Mouse (Mus musculus) liver, postnatal 0 days (tissue): ENCODE data around the gene Gm17018. TPM values are rescaled to one million over a fixed set of nuclear protein-coding genes. Genes with fewer than 3 reads are reported as not detected.

Experiments used
- ATAC-seq: fragments of 200-750 bp; cut with Nextera tagmentation; 2 replicates; pipeline ENCODE4 v1.8.0; 2017; ENCODE audit warnings: mild to moderate bottlenecking, moderate library complexity
- DNase-seq: peaks from one replicate; pipeline ENCODE4 v3.0.0-alpha.2; 2016
- H3K27ac ChIP-seq: fragments of 300-500 bp; sonication (generic); 2 replicates; pipeline ENCODE4 v1.5.1; 2014; ENCODE audit warnings: antibody characterized with exemption, moderate library complexity, mild to moderate bottlenecking, low read depth
- H3K27me3 ChIP-seq: fragments of 300-500 bp; sonication (generic); 2 replicates; pipeline ENCODE4 v1.6.1; 2014; ENCODE audit warnings: low read length, control low read depth, mixed read lengths; ENCODE audit not compliant: insufficient read depth
- H3K36me3 ChIP-seq: fragments of 300-500 bp; sonication (generic); replicated peaks from 2 replicates; pipeline ENCODE4 v1.6.1; 2014; ENCODE audit warnings: mild to moderate bottlenecking, control low read depth, low read length, moderate library complexity, mixed read lengths; ENCODE audit not compliant: insufficient read depth
- H3K4me1 ChIP-seq: fragments of 300-500 bp; sonication (generic); 2 replicates; pipeline ENCODE4 v1.6.1; 2014; ENCODE audit warnings: antibody characterized with exemption, mild to moderate bottlenecking, control low read depth; ENCODE audit not compliant: insufficient read depth
- H3K4me2 ChIP-seq: fragments of 300-500 bp; sonication (generic); 2 replicates; pipeline ENCODE4 v1.6.1; 2014; ENCODE audit warnings: low read depth, mild to moderate bottlenecking, low read length, moderate library complexity, mixed read lengths
- H3K4me3 ChIP-seq: fragments of 300-500 bp; sonication (generic); 2 replicates; pipeline ENCODE4 v1.5.1; 2014; ENCODE audit warnings: low read depth, low read length
- H3K9ac ChIP-seq: fragments of 300-500 bp; sonication (generic); replicated peaks from 2 replicates; pipeline ENCODE4 v1.6.1; 2014; ENCODE audit warnings: mild to moderate bottlenecking, moderate library complexity
- H3K9me3 ChIP-seq: fragments of 300-500 bp; sonication (generic); 2 replicates; pipeline ENCODE4 v1.6.1; 2016; ENCODE audit warnings: mild to moderate bottlenecking, control low read depth, low read length, mixed read lengths
- CTCF ChIP-seq: sonication (generic); IDR thresholded peaks from 2 replicates; pipeline ENCODE4 v1.5.1; 2016; ENCODE audit warnings: antibody characterized with exemption, low read depth
- EP300 ChIP-seq: IDR thresholded peaks from 2 replicates; pipeline ENCODE4 v1.6.1; 2016; ENCODE audit warnings: antibody characterized with exemption, low read depth, mild to moderate bottlenecking
- WGBS: fragments of 180-500 bp; shearing (Covaris S2); extraction: QIAGEN DNeasy Blood & Tissue Kit; methylation state at CpG from one replicate; pipeline ENCODE4 v1.1.7; 2014; ENCODE audit not compliant: insufficient replicate concordance; 5-methylcytosine and 5-hydroxymethylcytosine counted together
- polyA plus RNA-seq: library from polyadenylated mRNA; unstranded; fragments of >200 nt; fragmentation: Nextera tagmentation; extraction: Ambion mirVana; gene quantifications from 2 replicates; pipeline ENCODE4 v1.2.1, GENCODE M21; 2015

Gene Gm17018
- polyA plus RNA-seq, 1 experiment from 2014 or later, result 13.1 TPM

DNA sequence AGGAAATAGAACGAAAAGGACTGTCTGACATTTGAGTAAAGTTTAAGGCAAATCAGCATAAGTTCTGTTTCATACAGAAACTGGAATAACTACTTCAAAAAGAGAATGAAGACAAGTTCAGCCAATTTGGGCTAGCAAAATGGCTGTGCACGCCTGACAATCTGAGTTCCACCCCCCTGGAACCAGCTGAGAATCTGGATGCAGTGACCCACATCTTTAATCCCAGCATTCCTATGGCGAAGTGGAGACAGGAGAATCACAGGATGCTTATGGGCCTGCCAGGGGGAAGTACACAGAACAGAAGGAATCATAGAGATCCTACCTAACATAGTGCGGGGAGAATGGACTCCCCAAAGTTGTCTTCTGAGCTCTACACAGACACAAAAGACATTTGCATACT is 36.7 kb downstream of the Gm17018 start:
- H3K9ac ChIP-seq, result no peak overlapping the region
- TF ChIP-seq EP300 (no peak), CTCF (no peak)
- ATAC-seq (no peak), DNase-seq (no peak)
- no peak overlapping the region for H3K4me2 ChIP-seq
- H3K27me3 ChIP-seq, result no peaks in the 10 kb centered on the region
- no peaks in the 10 kb centered on the region for H3K9me3 ChIP-seq
- no peaks in the 10 kb centered on the region; the same call in 1 of the 2 replicates for H3K4me1 ChIP-seq
- no peaks in the 10 kb centered on the region for H3K36me3 ChIP-seq
- 83% methylated on average over 4 of the region's 4 CpGs for WGBS
- H3K27ac ChIP-seq, result no peak overlapping the region
- no peak overlapping the region for H3K4me3 ChIP-seq

DNA sequence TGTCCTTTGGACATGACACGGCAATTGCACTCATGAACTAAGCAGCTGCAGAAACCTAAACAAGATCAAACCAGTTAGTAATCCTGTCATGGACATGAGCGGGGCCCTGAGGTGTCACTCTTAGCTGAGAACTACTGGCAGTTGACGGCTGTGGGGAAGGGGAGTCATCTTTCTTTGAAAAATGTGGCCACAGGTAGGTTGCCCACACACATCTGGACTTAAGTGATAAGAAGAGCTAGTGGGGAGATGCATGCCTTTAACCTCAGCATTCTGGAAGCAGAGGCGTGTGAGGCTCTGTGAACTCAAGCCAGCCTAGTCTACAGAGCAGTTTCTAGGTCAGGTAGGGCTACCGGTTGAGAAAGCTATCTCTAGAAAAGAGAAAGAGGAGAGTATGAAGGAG is 42.2 kb downstream of the Gm17018 start:
- H3K9me3 ChIP-seq, result no peaks in the 10 kb centered on the region
- no peaks in the 10 kb centered on the region for H3K27me3 ChIP-seq
- no peak overlapping the region for H3K4me2 ChIP-seq
- DNase-seq, result no peak
- H3K27ac ChIP-seq, result no peak overlapping the region
- TF ChIP-seq CTCF (no peak), EP300 (peak; percentile 75; the same call in 1 of the 2 replicates)
- no peak overlapping the region for H3K4me3 ChIP-seq
- H3K9ac ChIP-seq, result no peak overlapping the region
- H3K4me1 ChIP-seq, result no peaks in the 10 kb centered on the region
- no peaks in the 10 kb centered on the region for H3K36me3 ChIP-seq
- ATAC-seq, result peak; percentile 82
- 44% methylated on average over 5 of the region's 5 CpGs for whole genome bisulfite sequencing

DNA sequence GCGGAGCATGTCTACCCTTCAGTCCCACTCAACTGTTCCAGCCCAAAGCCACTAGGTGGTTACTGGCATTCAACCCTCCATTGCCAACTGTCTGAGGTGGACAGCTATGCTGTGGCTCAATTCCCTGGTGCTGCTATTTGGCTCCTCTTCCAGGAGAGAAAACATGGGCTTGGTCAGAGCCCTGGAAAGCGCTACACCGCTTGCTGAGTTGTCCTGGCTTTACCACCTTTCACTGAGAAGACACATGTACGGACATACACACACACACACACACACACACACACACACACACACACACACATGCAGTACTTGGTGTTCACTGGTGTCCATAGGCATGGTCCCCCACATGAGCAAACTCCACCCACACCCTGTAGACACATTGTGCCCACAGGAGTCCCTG is 46.3 kb downstream of the Gm17018 start:
- no peak for TF ChIP-seq EP300
- TF ChIP-seq CTCF, result no peak
- H3K36me3 ChIP-seq, result no peaks in the 10 kb centered on the region
- 91% methylated on average over 4 of the region's 4 CpGs for WGBS
- H3K27me3 ChIP-seq, result no peaks in the 10 kb centered on the region
- no peaks in the 10 kb centered on the region for H3K4me1 ChIP-seq
- no peak overlapping the region for H3K4me2 ChIP-seq
- DNase-seq (no peak), ATAC-seq (no peak)
- no peak overlapping the region for H3K27ac ChIP-seq
- no peak overlapping the region for H3K9ac ChIP-seq
- H3K4me3 ChIP-seq, result no peak overlapping the region
- H3K9me3 ChIP-seq, result no peaks in the 10 kb centered on the region

DNA sequence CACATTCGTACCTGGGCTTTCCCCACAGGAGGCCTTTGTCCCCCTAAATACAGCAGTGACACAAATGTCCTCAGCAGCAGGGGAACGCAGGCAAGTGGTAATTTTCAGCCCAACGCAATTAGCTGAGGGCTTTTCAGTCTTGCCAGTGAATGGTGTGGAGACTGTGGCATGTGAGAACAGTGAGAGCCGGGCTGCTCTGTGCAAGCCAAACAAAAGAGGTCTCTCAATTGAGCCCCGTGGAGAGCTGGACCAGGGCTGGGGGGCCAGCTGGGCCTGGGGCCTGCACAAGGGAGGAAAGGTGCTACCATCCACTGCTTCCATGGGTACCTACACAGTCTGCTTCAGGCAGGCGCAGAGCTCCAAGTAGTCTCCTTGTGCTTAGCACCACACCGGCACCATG is 47.1 kb downstream of the Gm17018 start:
- no peak for TF ChIP-seq CTCF
- TF ChIP-seq EP300, result no peak
- Histone ChIP-seq H3K27ac (no peak overlapping the region), H3K9ac (no peak overlapping the region), H3K4me2 (no peak overlapping the region), H3K9me3 (no peaks in the 10 kb centered on the region), H3K4me3 (no peak overlapping the region), H3K27me3 (no peaks in the 10 kb centered on the region), H3K4me1 (no peaks in the 10 kb centered on the region), H3K36me3 (no peaks in the 10 kb centered on the region)
- DNase-seq (no peak), ATAC-seq (no peak)
- WGBS, result 78% methylated on average over 7 of the region's 7 CpGs

DNA sequence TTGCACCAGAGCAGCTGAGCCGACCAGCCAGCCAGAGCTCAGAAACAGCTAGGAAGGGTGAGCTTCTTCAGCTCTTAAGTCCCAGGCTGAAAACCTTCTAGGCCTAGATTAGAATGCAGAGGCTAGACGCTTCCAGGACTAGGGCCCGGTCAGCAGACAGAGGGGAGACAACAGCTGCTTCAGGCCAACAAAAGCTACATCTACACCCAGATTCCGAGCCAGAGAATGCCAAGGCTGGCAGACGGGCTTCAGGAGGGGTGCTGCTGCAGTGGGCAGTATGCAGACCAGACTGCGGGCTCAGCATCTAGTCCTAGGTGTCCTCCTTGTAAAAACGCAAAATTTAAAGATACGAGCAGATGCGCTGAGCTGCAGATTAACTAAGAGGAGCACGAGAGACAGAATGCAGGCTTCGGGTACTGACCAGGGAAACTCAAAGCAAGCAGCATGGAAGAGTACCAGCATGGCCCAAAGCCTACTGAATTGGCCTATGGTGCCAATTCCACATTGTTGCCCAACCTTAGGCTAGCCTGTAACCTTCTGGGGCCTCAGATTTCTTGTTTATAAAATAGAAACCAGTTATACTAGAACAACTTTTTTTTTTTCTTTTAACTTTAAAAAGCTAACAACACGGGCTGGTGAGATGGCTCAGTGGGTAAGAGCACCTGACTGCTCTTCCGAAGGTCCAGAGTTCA is 48.4 kb downstream of the Gm17018 start:
- ATAC-seq (no peak), DNase-seq (no peak)
- H3K27me3 ChIP-seq, result no peaks in the 10 kb centered on the region
- no peaks in the 10 kb centered on the region for H3K4me1 ChIP-seq
- H3K9me3 ChIP-seq, result no peaks in the 10 kb centered on the region
- no peak overlapping the region for H3K4me2 ChIP-seq
- TF ChIP-seq EP300 (no peak), CTCF (no peak)
- no peaks in the 10 kb centered on the region for H3K36me3 ChIP-seq
- no peak overlapping the region for H3K27ac ChIP-seq
- 87% methylated on average over 13 of the region's 13 CpGs for WGBS
- no peak overlapping the region for H3K9ac ChIP-seq
- no peak overlapping the region for H3K4me3 ChIP-seq

DNA sequence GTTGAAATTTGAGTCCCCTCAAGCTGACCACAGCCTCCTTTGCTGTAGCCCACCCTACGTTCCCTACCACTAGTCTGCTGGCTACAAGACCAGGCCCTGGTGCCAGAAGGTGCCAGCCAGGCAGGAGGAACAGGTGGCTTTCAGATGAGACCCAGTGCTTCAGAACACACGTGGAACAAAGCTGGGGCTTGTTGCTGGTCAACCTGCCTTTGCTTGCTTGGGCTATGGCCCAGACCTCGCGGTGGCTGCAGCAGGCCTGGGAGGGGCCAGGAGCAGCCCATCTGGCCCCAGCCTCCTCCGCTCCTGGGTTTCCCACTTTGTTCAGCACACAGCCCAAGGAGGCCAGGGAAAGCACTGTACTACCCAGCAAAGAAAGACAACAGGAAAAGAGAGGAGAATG is 50.4 kb downstream of the Gm17018 start:
- Histone ChIP-seq H3K9me3 (no peaks in the 10 kb centered on the region), H3K4me3 (no peak overlapping the region), H3K27me3 (no peaks in the 10 kb centered on the region), H3K4me2 (no peak overlapping the region), H3K9ac (no peak overlapping the region), H3K4me1 (no peaks in the 10 kb centered on the region), H3K27ac (no peak overlapping the region), H3K36me3 (no peaks in the 10 kb centered on the region)
- TF ChIP-seq EP300 (no peak), CTCF (no peak)
- 81% methylated on average over 5 of the region's 5 CpGs for WGBS
- DNase-seq (no peak), ATAC-seq (no peak)
